Mouse (Mus musculus): Measurements from ENCODE around the gene Defb29. TPM values are rescaled to one million over a fixed set of nuclear protein-coding genes. Genes with fewer than 3 reads are reported as not detected.

Defb29 gene
- polyA plus RNA-seq, 1 experiment from 2014 or later, result not detected

- Histone ChIP-seq H3K4me2 (no peak overlapping the region), H3K9me3 (replicated peaks) (no peaks in the 10 kb centered on the region), H3K4me3 (replicated peaks) (no peak overlapping the region), H3K27me3 (peaks cover 7% of the 10 kb centered on the region; the same call in 1 of the 2 replicates), H3K27ac (replicated peaks) (no peak overlapping the region), H3K9ac (no peak overlapping the region), H3K4me1 (replicated peaks) (no peaks in the 10 kb centered on the region), H3K36me3 (replicated peaks) (no peaks in the 10 kb centered on the region)
- no peak for ATAC-seq (ENCODE audit: insufficient read depth)
- WGBS (ENCODE audit: insufficient replicate concordance), result 62% methylated on average over 7 of the region's 7 CpGs
Measured at GRCm38 (mm10) chr2:152556655-152557054, 16.8 kb upstream of the Defb29 start.

- H3K9me3 ChIP-seq (replicated peaks), result no peaks in the 10 kb centered on the region
- H3K4me3 ChIP-seq (replicated peaks), result no peak overlapping the region
- H3K9ac ChIP-seq, result no peak overlapping the region
- H3K27me3 ChIP-seq, result peaks cover 7% of the 10 kb centered on the region; the same call in 1 of the 2 replicates
- 10% methylated on average over 16 of the region's 16 CpGs for WGBS (ENCODE audit: insufficient replicate concordance)
- H3K4me1 ChIP-seq (replicated peaks), result no peaks in the 10 kb centered on the region
- ATAC-seq (ENCODE audit: insufficient read depth), result no peak
- no peaks in the 10 kb centered on the region for H3K36me3 ChIP-seq (replicated peaks)
- H3K27ac ChIP-seq (replicated peaks), result no peak overlapping the region
- no peak overlapping the region for H3K4me2 ChIP-seq
Measured at GRCm38 (mm10) chr2:152553774-152554423, 14.0 kb upstream of the Defb29 start.

- Histone ChIP-seq H3K4me3 (replicated peaks) (no peak overlapping the region), H3K27ac (replicated peaks) (no peak overlapping the region)
- 56% methylated on average over 5 of the region's 5 CpGs for WGBS (ENCODE audit: insufficient replicate concordance)
Measured at GRCm38 (mm10) chr2:152548124-152548523, 8.2 kb upstream of the Defb29 start.

GRCm38 (mm10) chr2:152544691-152545090 is 4.8 kb upstream of the Defb29 start:
- ATAC-seq (ENCODE audit: insufficient read depth), result no peak
- Histone ChIP-seq H3K27ac (replicated peaks) (no peak overlapping the region), H3K4me1 (replicated peaks) (no peaks in the 10 kb centered on the region), H3K4me3 (replicated peaks) (no peak overlapping the region), H3K36me3 (replicated peaks) (no peaks in the 10 kb centered on the region), H3K9me3 (replicated peaks) (no peaks in the 10 kb centered on the region), H3K9ac (no peak overlapping the region), H3K27me3 (no peaks in the 10 kb centered on the region), H3K4me2 (no peak overlapping the region)
- 17% methylated on average over 4 of the region's 4 CpGs for WGBS (ENCODE audit: insufficient replicate concordance)

More at GRCm38 (mm10) chr2:152548124-152548523, 8.2 kb upstream of the Defb29 start:
- ATAC-seq (ENCODE audit: insufficient read depth), result no peak
- H3K9me3 ChIP-seq (replicated peaks), result no peaks in the 10 kb centered on the region
- H3K27me3 ChIP-seq, result no peaks in the 10 kb centered on the region
- H3K9ac ChIP-seq, result no peak overlapping the region
- H3K36me3 ChIP-seq (replicated peaks), result no peaks in the 10 kb centered on the region
- H3K4me1 ChIP-seq (replicated peaks), result no peaks in the 10 kb centered on the region
- no peak overlapping the region for H3K4me2 ChIP-seq

DNA sequence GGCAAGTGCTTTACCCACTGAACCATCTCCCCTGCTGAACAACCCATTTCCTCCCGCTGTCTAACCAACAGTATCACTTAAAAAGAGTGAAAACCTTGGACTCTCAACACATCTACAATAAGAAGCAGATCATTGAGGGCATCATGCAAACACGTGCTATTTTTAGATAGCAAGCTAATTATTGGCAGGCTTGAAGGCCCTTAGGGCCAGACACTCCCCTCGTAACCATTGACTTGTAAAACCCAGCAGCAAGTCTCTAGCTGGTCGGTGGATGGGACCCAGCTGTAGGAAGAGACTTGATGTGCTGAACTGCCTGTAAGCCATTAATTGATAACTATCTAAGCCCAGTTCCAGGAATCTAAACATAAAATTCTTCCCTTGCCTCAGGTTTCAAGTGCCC is 3.6 kb upstream of the Defb29 start:
- H3K4me2 ChIP-seq, result no peak overlapping the region
- H3K9ac ChIP-seq, result no peak overlapping the region
- WGBS (ENCODE audit: insufficient replicate concordance), result 62% methylated on average over 4 of the region's 4 CpGs
- no peak overlapping the region for H3K27ac ChIP-seq (replicated peaks)
- no peaks in the 10 kb centered on the region for H3K4me1 ChIP-seq (replicated peaks)
- H3K4me3 ChIP-seq (replicated peaks), result no peak overlapping the region
- ATAC-seq (ENCODE audit: insufficient read depth), result no peak
- no peaks in the 10 kb centered on the region for H3K36me3 ChIP-seq (replicated peaks)
- H3K9me3 ChIP-seq (replicated peaks), result no peaks in the 10 kb centered on the region
- H3K27me3 ChIP-seq, result no peaks in the 10 kb centered on the region

- no peaks in the 10 kb centered on the region for H3K27me3 ChIP-seq
- no peak overlapping the region for H3K27ac ChIP-seq (replicated peaks)
- H3K4me2 ChIP-seq, result no peak overlapping the region
- H3K36me3 ChIP-seq (replicated peaks), result no peaks in the 10 kb centered on the region
- no peaks in the 10 kb centered on the region for H3K4me1 ChIP-seq (replicated peaks)
- WGBS (ENCODE audit: insufficient replicate concordance), result 51% methylated on average over 2 of the region's 2 CpGs
- no peaks in the 10 kb centered on the region for H3K9me3 ChIP-seq (replicated peaks)
- H3K9ac ChIP-seq, result no peak overlapping the region
- ATAC-seq (ENCODE audit: insufficient read depth), result no peak
- H3K4me3 ChIP-seq (replicated peaks), result no peak overlapping the region
Measured at GRCm38 (mm10) chr2:152542897-152543296, 3.0 kb upstream of the Defb29 start.

GRCm38 (mm10) chr2:152541979-152542378 is 2.1 kb upstream of the Defb29 start:
- no peak for ATAC-seq (ENCODE audit: insufficient read depth)
- Histone ChIP-seq H3K4me3 (replicated peaks) (no peak overlapping the region), H3K27ac (replicated peaks) (no peak overlapping the region), H3K36me3 (replicated peaks) (no peaks in the 10 kb centered on the region), H3K9ac (no peak overlapping the region), H3K4me1 (replicated peaks) (no peaks in the 10 kb centered on the region), H3K4me2 (no peak overlapping the region), H3K27me3 (no peaks in the 10 kb centered on the region), H3K9me3 (replicated peaks) (no peaks in the 10 kb centered on the region)
- 41% methylated on average over 9 of the region's 9 CpGs for WGBS (ENCODE audit: insufficient replicate concordance)

- ATAC-seq (ENCODE audit: insufficient read depth), result no peak
- WGBS (ENCODE audit: insufficient replicate concordance), result 57% methylated on average over 4 of the region's 4 CpGs
Measured at GRCm38 (mm10) chr2:152517981-152518380, 21.9 kb downstream of the Defb29 start, which contains the start of gene Defb28. Gene Defb28, plus strand, starts transcription at chr2:152518255.

DNA sequence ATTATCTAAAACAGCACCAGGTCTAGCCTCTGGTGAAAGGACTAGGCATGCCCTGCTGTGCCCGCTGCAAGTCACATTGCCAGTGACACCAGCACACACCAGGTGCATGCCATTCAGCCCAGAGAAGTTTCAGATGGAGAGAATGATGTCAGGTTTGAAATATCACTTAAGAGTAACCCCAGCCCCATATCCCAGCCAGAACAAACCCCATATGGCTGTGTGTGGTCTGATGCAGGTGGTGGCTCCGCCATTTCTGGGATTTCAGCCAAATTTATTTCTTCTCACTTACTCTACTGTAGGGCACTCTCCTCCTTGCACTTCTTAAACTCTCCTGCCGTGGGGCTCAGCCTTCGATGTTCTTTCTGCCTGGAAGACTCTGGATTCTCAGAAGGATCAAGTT is 23.8 kb downstream of the Defb29 start:
- no peak for ATAC-seq (ENCODE audit: insufficient read depth)
- WGBS (ENCODE audit: insufficient replicate concordance), result 62% methylated on average over 4 of the region's 4 CpGs
- Histone ChIP-seq H3K36me3 (replicated peaks) (no peaks in the 10 kb centered on the region), H3K9me3 (replicated peaks) (no peaks in the 10 kb centered on the region), H3K4me3 (replicated peaks) (no peak overlapping the region), H3K27me3 (no peaks in the 10 kb centered on the region), H3K27ac (replicated peaks) (no peak overlapping the region), H3K9ac (no peak overlapping the region), H3K4me1 (replicated peaks) (no peaks in the 10 kb centered on the region), H3K4me2 (no peak overlapping the region)

More at GRCm38 (mm10) chr2:152517981-152518380, 21.9 kb downstream of the Defb29 start, which contains the start of gene Defb28:
- H3K9ac ChIP-seq, result no peak within 1 kb of the TSS
- H3K9me3 ChIP-seq (replicated peaks), result no peaks in the 10 kb centered on the region
- no peaks in the 10 kb centered on the region for H3K27me3 ChIP-seq
- no peak within 1 kb of the TSS for H3K4me3 ChIP-seq (replicated peaks)
- H3K27ac ChIP-seq (replicated peaks), result no peak within 1 kb of the TSS
- H3K4me2 ChIP-seq, result no peak within 1 kb of the TSS
- no peaks in the 10 kb centered on the region for H3K36me3 ChIP-seq (replicated peaks)
- no peaks in the 10 kb centered on the region for H3K4me1 ChIP-seq (replicated peaks)

- no peak within 1 kb of the TSS for H3K9ac ChIP-seq
- H3K36me3 ChIP-seq (replicated peaks), result no peaks in the 10 kb centered on the region
- H3K27ac ChIP-seq (replicated peaks), result no peak within 1 kb of the TSS
- no peak within 1 kb of the TSS for H3K4me3 ChIP-seq (replicated peaks)
- WGBS (ENCODE audit: insufficient replicate concordance), result 67% methylated on average over 1 of the region's 1 CpGs
- no peaks in the 10 kb centered on the region for H3K9me3 ChIP-seq (replicated peaks)
- no peak for ATAC-seq (ENCODE audit: insufficient read depth)
- H3K27me3 ChIP-seq, result no peaks in the 10 kb centered on the region
- no peaks in the 10 kb centered on the region for H3K4me1 ChIP-seq (replicated peaks)
- H3K4me2 ChIP-seq, result no peak within 1 kb of the TSS
Measured at GRCm38 (mm10) chr2:152511592-152511991, 28.3 kb downstream of the Defb29 start, which contains the start of gene Defb26. Gene Defb26, minus strand, starts transcription at chr2:152511692.

DNA sequence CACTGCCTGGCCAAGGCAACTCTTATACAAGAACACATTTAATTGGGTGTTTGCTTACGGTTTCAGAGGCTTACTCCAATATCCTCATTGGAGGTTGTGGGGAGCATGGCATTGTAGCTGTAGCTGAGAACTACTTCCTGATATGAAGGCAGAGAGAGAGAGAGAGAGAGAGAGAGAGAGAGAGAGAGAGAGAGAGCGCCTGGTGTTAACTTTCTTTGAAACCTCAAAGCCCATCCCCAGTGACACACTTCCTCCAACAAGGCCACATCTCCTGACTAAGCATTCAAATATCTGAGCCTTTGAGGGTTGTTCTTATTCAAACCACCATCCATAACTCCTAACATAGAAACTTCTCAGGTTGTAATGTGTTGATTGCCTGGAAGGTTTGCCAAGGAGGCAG is 35.9 kb downstream of the Defb29 start:
- no peak for ATAC-seq (ENCODE audit: insufficient read depth)
- Histone ChIP-seq H3K9ac (no peak overlapping the region), H3K4me3 (replicated peaks) (no peak overlapping the region), H3K27ac (replicated peaks) (no peak overlapping the region), H3K4me1 (replicated peaks) (no peaks in the 10 kb centered on the region), H3K4me2 (no peak overlapping the region), H3K27me3 (no peaks in the 10 kb centered on the region), H3K36me3 (replicated peaks) (no peaks in the 10 kb centered on the region), H3K9me3 (replicated peaks) (no peaks in the 10 kb centered on the region)
- WGBS (ENCODE audit: insufficient replicate concordance), result 53% methylated on average over 2 of the region's 2 CpGs

- Histone ChIP-seq H3K4me2 (no peak overlapping the region), H3K4me1 (replicated peaks) (no peaks in the 10 kb centered on the region), H3K36me3 (replicated peaks) (no peaks in the 10 kb centered on the region), H3K9ac (no peak overlapping the region), H3K27ac (replicated peaks) (no peak overlapping the region), H3K4me3 (replicated peaks) (no peak overlapping the region), H3K9me3 (replicated peaks) (no peaks in the 10 kb centered on the region), H3K27me3 (no peaks in the 10 kb centered on the region)
- no peak for ATAC-seq (ENCODE audit: insufficient read depth)
- 56% methylated on average over 6 of the region's 6 CpGs for WGBS (ENCODE audit: insufficient replicate concordance)
Measured at GRCm38 (mm10) chr2:152500863-152501229, 39.1 kb downstream of the Defb29 start.
